Mouse (Mus musculus) kidney, postnatal 36 days (tissue): ENCODE data around the gene Morc1.

ENCODE experiments used
- DNase-seq, 2 experiments: peaks; one replicate each; pipeline ENCODE4 v3.0.0; 2021 to 2022; ENCODE audit warnings: mixed read lengths in 2 of 2

Morc1 gene

DNA sequence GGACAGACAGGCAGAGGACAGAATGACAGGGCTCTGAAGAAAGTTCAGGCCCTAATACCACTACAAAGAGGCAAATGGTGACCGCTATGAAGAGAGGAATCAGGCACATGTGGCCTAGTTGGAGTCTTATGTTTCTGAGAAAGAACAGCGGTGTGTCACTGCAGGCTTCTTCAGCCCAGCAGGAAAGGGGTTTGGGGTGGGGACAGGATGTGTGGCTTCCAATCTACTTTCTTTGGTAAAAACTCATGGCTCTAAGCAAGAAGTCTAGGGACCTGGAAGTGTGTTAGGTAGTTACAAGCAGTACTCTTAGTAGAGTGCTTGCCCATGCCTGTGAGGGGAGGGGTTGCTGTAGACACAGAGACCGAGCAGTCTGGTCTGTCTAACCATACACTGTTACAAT lies 196.3 kb downstream of the Morc1 start:
- DNase-seq: no peak

DNA sequence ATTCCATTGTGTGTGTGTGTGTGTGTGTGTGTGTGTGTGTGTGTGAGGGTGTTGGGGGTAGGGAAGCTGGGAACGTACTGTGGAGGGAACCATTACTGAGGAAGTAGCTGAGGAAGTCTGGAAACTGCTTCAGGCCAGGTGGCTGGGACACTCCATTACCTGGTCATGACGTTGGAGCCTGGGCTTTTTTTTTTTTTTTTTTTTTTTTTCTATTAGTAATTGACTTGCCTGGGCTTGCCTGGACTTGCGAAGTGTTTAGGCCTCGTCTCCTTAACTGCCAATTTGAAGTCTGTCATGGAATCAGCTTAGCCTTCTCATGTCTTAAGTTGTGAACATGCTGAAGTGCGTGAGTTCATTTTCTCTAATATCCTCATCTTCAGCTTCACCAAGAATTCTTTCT lies 198.7 kb downstream of the Morc1 start:
- DNase-seq: no peak

- no peak for DNase-seq
Observed at GRCm38 (mm10) chr16:48630466-48630865, 199.4 kb downstream of the Morc1 start.

DNA sequence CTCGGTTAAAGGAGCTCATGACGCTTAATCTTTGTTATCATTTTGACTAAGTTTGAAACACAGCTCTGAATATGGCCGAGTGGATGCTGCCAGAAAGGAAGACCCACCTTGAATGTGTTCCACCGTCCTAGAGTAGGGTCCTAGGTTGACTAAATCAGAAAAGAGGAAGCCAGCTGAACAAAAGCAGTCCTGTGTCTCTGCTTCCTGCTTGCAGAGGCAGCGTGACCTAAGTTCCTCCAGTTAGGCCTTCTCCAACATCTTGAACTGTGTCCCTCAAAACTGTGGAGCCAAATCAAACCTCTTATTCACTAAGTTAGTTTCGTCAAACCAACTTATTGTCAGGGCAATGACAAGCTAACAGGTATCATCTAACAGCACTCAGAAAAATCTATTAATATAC lies 201.3 kb downstream of the Morc1 start:
- DNase-seq: no peak

- no peak for DNase-seq
Observed at GRCm38 (mm10) chr16:48646246-48646645, 215.2 kb downstream of the Morc1 start.

- no peak for DNase-seq
Observed at GRCm38 (mm10) chr16:48671696-48672095, 240.7 kb downstream of the Morc1 start.

- DNase-seq: no peak
Observed at GRCm38 (mm10) chr16:48672664-48673063, 241.6 kb downstream of the Morc1 start.

- DNase-seq: peak; percentile 51 to 86
Observed at GRCm38 (mm10) chr16:48675607-48676006, 244.6 kb downstream of the Morc1 start.

DNA sequence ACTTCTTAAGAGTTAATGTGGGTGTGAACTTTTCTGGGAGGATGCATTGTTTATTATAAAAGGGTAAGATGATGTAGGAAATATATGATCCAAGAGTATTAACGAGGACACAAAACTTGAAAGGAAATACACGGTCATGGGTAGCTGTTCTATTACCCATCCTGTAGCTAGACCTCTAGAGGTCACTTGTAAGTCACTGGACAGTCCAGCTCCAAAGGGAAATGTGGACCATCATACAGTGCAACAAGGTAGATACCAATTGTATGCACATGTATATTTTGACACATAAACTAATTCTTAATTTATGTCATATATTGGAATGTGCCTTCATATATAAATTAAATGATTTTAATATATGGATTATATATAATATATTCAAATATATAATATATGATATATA lies 245.2 kb downstream of the Morc1 start:
- DNase-seq: no peak

- no peak for DNase-seq
Observed at GRCm38 (mm10) chr16:48677381-48677780, 246.3 kb downstream of the Morc1 start.

DNA sequence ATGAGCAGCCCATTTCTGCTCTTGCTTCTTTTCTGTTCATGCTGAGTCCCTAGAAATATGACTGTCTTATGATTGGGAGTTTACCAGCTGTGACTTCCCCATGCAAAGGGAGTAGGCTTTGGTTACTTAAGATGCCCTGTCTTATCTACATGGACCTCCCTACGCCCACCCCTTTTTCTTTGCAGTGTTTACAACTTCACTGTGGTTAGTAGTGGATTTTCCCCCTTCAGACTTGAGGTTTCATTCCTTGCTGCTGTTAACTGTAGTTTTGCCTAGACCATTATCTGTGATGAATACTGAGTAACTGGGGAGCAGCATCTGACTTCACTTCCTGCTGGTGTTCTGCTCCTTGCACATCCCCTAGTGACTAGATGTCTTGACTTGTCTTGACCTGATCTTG lies 247.0 kb downstream of the Morc1 start:
- DNase-seq: no peak
